Mouse (Mus musculus): ENCODE measurements around the gene Ahnak2. TPM values are rescaled to one million over a fixed set of nuclear protein-coding genes. Genes with fewer than 3 reads are reported as not detected.

Ahnak2 gene
- total and polyA plus RNA-seq, 3 experiments = 2.6 to 11.4 TPM; not detected in 1

- H3K36me3 ChIP-seq (ENCODE audit: control insufficient read depth in 1 of 2, insufficient read depth in 2 of 2, low read length in 2 of 2) = peaks cover 0 to 12% of the 10 kb centered on the region in 2 experiments; a peak in 2 of 4 replicates
- H3K9me3 ChIP-seq (replicated peaks; ENCODE audit: insufficient read depth, low read length) = no peaks in the 10 kb centered on the region
- H3K27ac ChIP-seq (ENCODE audit: control insufficient read depth, low read depth, low read length) = peak within 1 kb of the TSS; percentile 49
- H3K4me1 ChIP-seq (ENCODE audit: control insufficient read depth in 1 of 2, insufficient read depth in 2 of 2, low read length in 2 of 2) = peaks cover 9 to 18% of the 10 kb centered on the region in 2 experiments; a peak in 3 of 4 replicates
- peaks cover 12 to 17% of the 10 kb centered on the region in 2 experiments for H3K27me3 ChIP-seq (ENCODE audit: control insufficient read depth in 1 of 2, insufficient read depth in 2 of 2, low read length in 2 of 2)
- peak within 1 kb of the TSS; percentile 23 for H3K9ac ChIP-seq (ENCODE audit: control insufficient read depth, low read depth, low read length, poor library complexity, severe bottlenecking)
- DNase-seq (ENCODE audit: low read depth, low spot score) = peak; percentile 95
- no peaks in the 10 kb centered on the region for H3K79me2 ChIP-seq (ENCODE audit: control insufficient read depth, insufficient read depth, low read length, poor library complexity)
- H3K4me3 ChIP-seq (ENCODE audit: control insufficient read depth in 1 of 2, insufficient read depth in 1 of 2, low read depth in 2 of 2, low read length in 2 of 2) = peak within 1 kb of the TSS in 1 of 2 experiments; percentile 35; a peak in 1 of 4 replicates
- TF ChIP-seq ETS1 (IDR thresholded peaks at IDR 0.05; ENCODE audit: low read depth, low read length) = peak; percentile 58; the same call in 1 of the 2 replicates
- no peak for TF ChIP-seq MYC (IDR thresholded peaks at IDR 0.05; ENCODE audit: low read depth, low read length)
- TF ChIP-seq UBTF (IDR thresholded peaks at IDR 0.05; ENCODE audit: borderline replicate concordance, insufficient read depth, low read depth, low read length) = 0 out of 2 replicates have a peak, but pooled peaks have one; percentile 53
- peak; percentile 85 for TF ChIP-seq CHD2 (IDR thresholded peaks at IDR 0.05; ENCODE audit: low read length)
- no peak for TF ChIP-seq GABPA (IDR thresholded peaks at IDR 0.05; ENCODE audit: low read depth, low read length)
- TF ChIP-seq MAX (IDR thresholded peaks at IDR 0.05; ENCODE audit: low read length) = peak; percentile 59
- TF ChIP-seq USF1 (IDR thresholded peaks at IDR 0.05; ENCODE audit: low read depth, low read length) = no peak
- peak; percentile 57; the same call in 1 of the 2 replicates for TF ChIP-seq HCFC1 (IDR thresholded peaks at IDR 0.05; ENCODE audit: low read depth, low read length)
- TF ChIP-seq ZC3H11A (IDR thresholded peaks at IDR 0.05; ENCODE audit: low read depth, low read length) = no peak
- no peak for TF ChIP-seq MEF2A (IDR thresholded peaks at IDR 0.05; ENCODE audit: extremely low read depth, insufficient replicate concordance, low read depth, low read length, poor library complexity, severe bottlenecking)
- no peak for TF ChIP-seq MYB (IDR thresholded peaks at IDR 0.05; ENCODE audit: low read depth, low read length)
- TF ChIP-seq TBP (IDR thresholded peaks at IDR 0.05; ENCODE audit: low read depth, low read length) = no peak
- no peak for TF ChIP-seq E2F4 (IDR thresholded peaks at IDR 0.05; ENCODE audit: borderline replicate concordance, low read depth, low read length)
- no peak for TF ChIP-seq POLR2AphosphoS5 (IDR thresholded peaks at IDR 0.05; ENCODE audit: borderline replicate concordance, low read depth, low read length)
- no peak for TF ChIP-seq RAD21 (IDR thresholded peaks at IDR 0.05; ENCODE audit: low read depth, low read length)
- no peak for TF ChIP-seq MAFK (IDR thresholded peaks at IDR 0.05; ENCODE audit: borderline replicate concordance, low read depth, low read length)
- TF ChIP-seq POLR2AphosphoS2 (IDR thresholded peaks at IDR 0.05; ENCODE audit: low read length) = no peak
- peak; percentile 62 for TF ChIP-seq SIN3A (IDR thresholded peaks at IDR 0.05; ENCODE audit: low read length)
- no peak for TF ChIP-seq ZNF384 (IDR thresholded peaks at IDR 0.05; ENCODE audit: low read depth, low read length)
- TF ChIP-seq ELF1 (IDR thresholded peaks at IDR 0.05; ENCODE audit: low read depth, low read length) = peak; percentile 82
- TF ChIP-seq CHD1 (IDR thresholded peaks at IDR 0.05; ENCODE audit: low read depth, low read length) = no peak
- TF ChIP-seq BHLHE40 (IDR thresholded peaks at IDR 0.05; ENCODE audit: borderline replicate concordance, low read depth, low read length) = peak; percentile 73
- TF ChIP-seq MAZ (IDR thresholded peaks at IDR 0.05; ENCODE audit: low read depth, low read length) = peak; percentile 92
- no peak for TF ChIP-seq JUND (IDR thresholded peaks at IDR 0.05; ENCODE audit: low read depth, low read length)
- TF ChIP-seq KAT2A (conservative IDR thresholded peaks at IDR 0.05; ENCODE audit: low read depth, low read length) = no peak
- TF ChIP-seq SMC3 (IDR thresholded peaks at IDR 0.05; ENCODE audit: low read depth, low read length) = no peak
- peak; percentile 42; the same call in 1 of the 2 replicates for TF ChIP-seq RCOR1 (IDR thresholded peaks at IDR 0.05; ENCODE audit: low read depth, low read length)
- TF ChIP-seq CTCF (IDR thresholded peaks at IDR 0.05 in 2 of 3, conservative IDR thresholded peaks at IDR 0.05 in 1 of 3; ENCODE audit: control insufficient read depth in 1 of 3, insufficient read depth in 1 of 3, low read depth in 2 of 3, low read length in 3 of 3, poor library complexity in 1 of 3, severe bottlenecking in 1 of 3) = peak in 2 of 3 experiments; percentile 16 to 44; a peak in 3 of 6 replicates
- no peak for TF ChIP-seq NRF1 (IDR thresholded peaks at IDR 0.05; ENCODE audit: insufficient read depth, low read depth, low read length, poor library complexity, severe bottlenecking)
- peak; percentile 39 to 59; a peak in 2 of 4 replicates for TF ChIP-seq POLR2A (IDR thresholded peaks at IDR 0.05; ENCODE audit: control insufficient read depth in 1 of 2, insufficient read depth in 1 of 2, low read depth in 1 of 2, low read length in 2 of 2, poor library complexity in 1 of 2)
- no peak for TF ChIP-seq GATA1 (IDR thresholded peaks at IDR 0.05; ENCODE audit: low read depth, low read length)
- TF ChIP-seq USF2 (IDR thresholded peaks at IDR 0.05; ENCODE audit: borderline replicate concordance in 1 of 2, insufficient read depth in 1 of 2, low read depth in 1 of 2, low read length in 2 of 2) = no peak
- TF ChIP-seq EP300 (IDR thresholded peaks at IDR 0.05; ENCODE audit: low read depth in 1 of 2, low read length in 2 of 2) = peak; percentile 52 to 63
- TF ChIP-seq NELFE (IDR thresholded peaks at IDR 0.05; ENCODE audit: low read depth, low read length) = no peak; the same call in 1 of the 2 replicates
- TF ChIP-seq TAL1 (IDR thresholded peaks at IDR 0.05; ENCODE audit: low read length) = no peak
These were observed 42.1 kb downstream of the Ahnak2 start, which contains the start of gene Pld4 for GRCm38 (mm10) chr12:112760154-112760926. Gene Pld4 (plus strand): TSS chr12:112760655.

Measured in MEL (cell line).